Mouse (Mus musculus): ENCODE data around the gene Ptar1. TPM values are rescaled to one million over a fixed set of nuclear protein-coding genes. Genes with fewer than 3 reads are reported as not detected.
"Not testable (repeated sequence)": the region's sequence is repeated elsewhere in the genome, so short reads cannot be mapped to it uniquely, and the experiment has no call there.

The Ptar1 gene
- polyA plus RNA-seq, 1 experiment: 12.1 TPM

DNA sequence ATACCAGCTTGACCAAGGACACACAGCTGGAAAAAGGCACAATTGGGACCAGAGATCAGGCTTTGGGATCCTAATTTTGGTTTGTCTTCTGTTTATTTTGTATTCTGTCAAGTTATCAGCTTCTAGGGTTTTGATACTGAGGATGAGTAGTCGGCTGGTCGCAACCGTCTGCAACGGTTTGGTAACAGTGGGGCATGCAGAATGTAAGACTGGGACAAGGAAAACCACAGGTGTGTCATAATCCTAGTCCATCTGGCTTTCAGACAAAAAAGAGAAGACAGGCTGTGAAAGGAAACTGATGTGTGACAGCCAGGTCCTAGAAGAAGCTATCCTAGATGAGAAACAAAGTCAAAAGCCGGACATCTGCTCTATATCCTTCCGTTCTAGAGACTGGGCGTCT, 23.1 kb upstream of the Ptar1 start:
- WGBS: 91% methylated on average over 7 of the region's 7 CpGs
- H3K4me1 ChIP-seq (ENCODE audit: control insufficient read depth, insufficient read depth, low read length): no peaks in the 10 kb centered on the region
- H3K27ac ChIP-seq (ENCODE audit: insufficient read depth, low read length): no peak overlapping the region
- TF ChIP-seq POLR2A (IDR thresholded peaks at IDR 0.05; ENCODE audit: borderline replicate concordance, insufficient read depth, low read length) (no peak), CTCF (IDR thresholded peaks at IDR 0.05; ENCODE audit: borderline replicate concordance, insufficient read depth, low read depth, low read length) (no peak)
- DNase-seq: no peak
- no peak overlapping the region for H3K4me3 ChIP-seq (replicated peaks; ENCODE audit: insufficient read depth, low read depth, low read length)
- H3K27me3 ChIP-seq (ENCODE audit: control insufficient read depth, insufficient read depth, low read length): no peaks in the 10 kb centered on the region

DNA sequence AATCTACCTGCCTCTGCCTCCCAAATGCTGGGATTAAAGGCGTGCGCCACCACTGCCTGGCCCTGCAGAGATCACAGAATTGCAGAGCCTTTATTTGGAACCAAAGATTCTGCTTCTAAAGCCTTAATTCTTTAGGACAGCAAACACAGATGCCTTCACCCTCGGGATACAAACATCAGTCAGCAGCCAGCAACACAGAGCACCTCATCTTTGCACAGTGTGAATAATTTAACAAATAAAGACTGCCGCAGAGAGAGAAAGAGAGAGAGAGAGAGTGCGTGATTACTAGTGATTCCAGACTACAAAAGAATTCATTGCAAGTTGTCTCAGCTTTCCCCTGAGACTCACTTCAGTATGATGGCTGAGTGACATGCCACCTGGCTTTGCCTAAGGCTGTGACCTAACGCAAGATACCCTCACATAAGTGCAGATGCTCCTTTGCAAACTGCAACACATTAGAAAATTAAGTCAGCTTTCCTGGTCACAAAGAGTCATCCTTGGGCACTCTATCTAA, 19.0 kb upstream of the Ptar1 start:
- Histone ChIP-seq H3K27ac (ENCODE audit: insufficient read depth, low read length) (no peak overlapping the region), H3K27me3 (ENCODE audit: control insufficient read depth, insufficient read depth, low read length) (no peaks in the 10 kb centered on the region), H3K4me3 (replicated peaks; ENCODE audit: insufficient read depth, low read depth, low read length) (no peak overlapping the region), H3K4me1 (ENCODE audit: control insufficient read depth, insufficient read depth, low read length) (no peaks in the 10 kb centered on the region)
- no peak for DNase-seq
- no peak for TF ChIP-seq POLR2A (IDR thresholded peaks at IDR 0.05; ENCODE audit: borderline replicate concordance, insufficient read depth, low read length)
- TF ChIP-seq CTCF (IDR thresholded peaks at IDR 0.05; ENCODE audit: borderline replicate concordance, insufficient read depth, low read depth, low read length): no peak
- WGBS: 68% methylated on average over 6 of the region's 6 CpGs

- 55% methylated on average over 2 of the region's 2 CpGs for WGBS
- TF ChIP-seq POLR2A (IDR thresholded peaks at IDR 0.05; ENCODE audit: borderline replicate concordance, insufficient read depth, low read length) (no peak), CTCF (IDR thresholded peaks at IDR 0.05; ENCODE audit: borderline replicate concordance, insufficient read depth, low read depth, low read length) (no peak)
These were observed 14.2 kb upstream of the Ptar1 start for GRCm38 (mm10) chr19:23673021-23673420.

DNA sequence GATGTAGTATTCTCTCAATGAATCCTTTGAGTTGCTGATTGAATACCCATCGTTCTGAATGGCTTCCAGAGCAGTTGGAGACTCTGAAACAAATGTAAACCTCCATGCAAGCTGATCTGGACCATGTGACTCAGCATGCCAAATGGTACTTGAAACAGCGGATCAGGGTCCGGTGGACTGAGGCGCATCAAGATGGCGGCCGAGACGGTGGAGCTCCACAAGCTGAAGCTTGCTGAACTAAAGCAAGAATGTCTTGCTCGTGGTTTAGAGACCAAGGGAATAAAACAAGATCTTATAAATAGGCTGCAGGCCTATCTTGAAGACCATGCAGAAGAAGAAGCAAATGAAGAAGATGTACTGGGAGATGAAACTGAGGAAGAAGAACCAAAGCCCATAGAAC, 11.6 kb upstream of the Ptar1 start:
- H3K4me1 ChIP-seq (ENCODE audit: control insufficient read depth, insufficient read depth, low read length); DNase-seq; H3K27me3 ChIP-seq (ENCODE audit: control insufficient read depth, insufficient read depth, low read length); H3K4me3 ChIP-seq (replicated peaks; ENCODE audit: insufficient read depth, low read depth, low read length); H3K27ac ChIP-seq (ENCODE audit: insufficient read depth, low read length): not testable (repeated sequence)
- WGBS: 93% methylated on average over 8 of the region's 8 CpGs

More at GRCm38 (mm10) chr19:23673021-23673420, 14.2 kb upstream of the Ptar1 start:
- Histone ChIP-seq H3K4me1 (ENCODE audit: control insufficient read depth, insufficient read depth, low read length) (no peaks in the 10 kb centered on the region), H3K27ac (ENCODE audit: insufficient read depth, low read length) (no peak overlapping the region), H3K27me3 (ENCODE audit: control insufficient read depth, insufficient read depth, low read length) (no peaks in the 10 kb centered on the region), H3K4me3 (replicated peaks; ENCODE audit: insufficient read depth, low read depth, low read length) (no peak overlapping the region)
- no peak for DNase-seq

GRCm38 (mm10) chr19:23686962-23687295, 300 bp upstream of the Ptar1 start:
- Histone ChIP-seq H3K27ac (ENCODE audit: insufficient read depth, low read length) (peak overlapping the region; percentile 96), H3K4me1 (ENCODE audit: control insufficient read depth, insufficient read depth, low read length) (no peaks in the 10 kb centered on the region), H3K27me3 (ENCODE audit: control insufficient read depth, insufficient read depth, low read length) (no peaks in the 10 kb centered on the region), H3K4me3 (replicated peaks; ENCODE audit: insufficient read depth, low read depth, low read length) (peak overlapping the region; percentile 75)
- TF ChIP-seq CTCF (IDR thresholded peaks at IDR 0.05; ENCODE audit: borderline replicate concordance, insufficient read depth, low read depth, low read length) (no peak), POLR2A (IDR thresholded peaks at IDR 0.05; ENCODE audit: borderline replicate concordance, insufficient read depth, low read length) (no peak)
- no peak for DNase-seq
- WGBS: under 1% methylated on average over 14 of the region's 14 CpGs

- Histone ChIP-seq H3K4me3 (replicated peaks; ENCODE audit: insufficient read depth, low read depth, low read length) (peak overlapping the region; percentile 50), H3K27ac (ENCODE audit: insufficient read depth, low read length) (no peak overlapping the region), H3K27me3 (ENCODE audit: control insufficient read depth, insufficient read depth, low read length) (no peaks in the 10 kb centered on the region), H3K4me1 (ENCODE audit: control insufficient read depth, insufficient read depth, low read length) (no peaks in the 10 kb centered on the region)
- 45% methylated on average over 4 of the region's 4 CpGs for WGBS
- no peak for DNase-seq
- TF ChIP-seq CTCF (IDR thresholded peaks at IDR 0.05; ENCODE audit: borderline replicate concordance, insufficient read depth, low read depth, low read length): no peak
- TF ChIP-seq POLR2A (IDR thresholded peaks at IDR 0.05; ENCODE audit: borderline replicate concordance, insufficient read depth, low read length): no peak
These were observed 1.3 kb downstream of the Ptar1 start for GRCm38 (mm10) chr19:23688421-23688946.

- no peaks in the 10 kb centered on the region for H3K27me3 ChIP-seq (ENCODE audit: control insufficient read depth, insufficient read depth, low read length)
- peak; percentile 69 to 87 for DNase-seq
- 10% methylated on average over 4 of the region's 4 CpGs for WGBS
- peaks cover 12% of the 10 kb centered on the region for H3K4me1 ChIP-seq (ENCODE audit: control insufficient read depth, insufficient read depth, low read length)
- TF ChIP-seq CTCF (IDR thresholded peaks at IDR 0.05; ENCODE audit: borderline replicate concordance, insufficient read depth, low read depth, low read length) (0 out of 2 replicates have a peak, but pooled peaks have one; percentile 12), POLR2A (IDR thresholded peaks at IDR 0.05; ENCODE audit: borderline replicate concordance, insufficient read depth, low read length) (no peak)
- H3K4me3 ChIP-seq (replicated peaks; ENCODE audit: insufficient read depth, low read depth, low read length): no peak overlapping the region
- H3K27ac ChIP-seq (ENCODE audit: insufficient read depth, low read length): no peak overlapping the region
These were observed 7.1 kb downstream of the Ptar1 start for GRCm38 (mm10) chr19:23694344-23694743.

DNA sequence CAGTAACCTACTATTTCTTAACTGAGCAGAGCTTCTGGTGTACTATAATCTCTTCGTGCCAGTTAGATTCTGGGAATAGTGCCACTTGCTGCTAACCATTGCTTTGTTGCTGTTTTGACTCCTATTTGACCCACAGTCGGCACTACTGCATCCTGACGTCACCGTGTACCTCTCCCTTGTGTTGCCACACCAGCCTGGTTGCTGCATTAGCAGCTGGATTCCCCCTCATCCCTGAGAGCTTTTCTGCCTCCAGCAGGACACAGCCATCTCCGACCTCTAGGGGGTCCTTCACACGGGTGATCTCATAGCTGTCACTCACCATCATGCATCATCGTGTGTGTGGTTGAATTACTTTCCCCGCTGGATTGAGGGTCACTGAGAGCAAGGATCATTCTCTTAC, 10.6 kb downstream of the Ptar1 start:
- no peak overlapping the region for H3K4me3 ChIP-seq (replicated peaks; ENCODE audit: insufficient read depth, low read depth, low read length)
- no peaks in the 10 kb centered on the region for H3K27me3 ChIP-seq (ENCODE audit: control insufficient read depth, insufficient read depth, low read length)
- WGBS: 41% methylated on average over 8 of the region's 8 CpGs
- TF ChIP-seq POLR2A (IDR thresholded peaks at IDR 0.05; ENCODE audit: borderline replicate concordance, insufficient read depth, low read length) (no peak), CTCF (IDR thresholded peaks at IDR 0.05; ENCODE audit: borderline replicate concordance, insufficient read depth, low read depth, low read length) (no peak)
- H3K4me1 ChIP-seq (ENCODE audit: control insufficient read depth, insufficient read depth, low read length): peaks cover 17% of the 10 kb centered on the region
- no peak overlapping the region for H3K27ac ChIP-seq (ENCODE audit: insufficient read depth, low read length)
- no peak for DNase-seq

Measured in cerebellum, adult 2 months (tissue).